Mouse (Mus musculus): ENCODE measurements at regions not wholly inside any gene's neighbourhood (a gene's known extent, or its start where the extent isn't known, plus 50 kb on each side); places are given as distances from the start of the nearest gene placed in this dataset.

DNA sequence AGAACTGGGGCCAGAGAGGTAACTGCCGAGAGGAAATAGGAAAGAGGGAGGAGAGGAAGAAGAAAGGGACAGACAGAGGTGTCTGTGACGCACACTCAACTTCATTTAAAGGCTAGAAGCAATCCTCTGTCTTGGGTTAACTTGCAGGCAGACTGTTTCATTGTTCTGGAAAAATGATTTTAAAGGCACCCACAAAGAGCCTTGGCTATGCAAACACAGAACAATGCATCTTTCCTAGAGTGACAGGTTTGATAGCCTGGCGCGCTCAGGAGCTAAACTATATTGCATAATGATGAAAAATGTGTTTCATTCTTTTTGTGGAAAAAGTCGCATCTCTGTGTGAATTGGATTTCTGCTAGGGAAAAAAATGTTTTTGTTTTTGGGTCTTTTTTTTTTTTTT is 84.2 kb upstream of the Ptgfrn start:
- Histone ChIP-seq H3K4me1 (ENCODE audit: control insufficient read depth, insufficient read depth, low read length) (no peaks in the 10 kb centered on the region), H3K4me3 (ENCODE audit: insufficient read depth, low read length) (no peak overlapping the region), H3K27ac (ENCODE audit: insufficient read depth, low read length) (no peak overlapping the region)
- no peak for TF ChIP-seq CTCF (IDR thresholded peaks at IDR 0.05; ENCODE audit: borderline replicate concordance, insufficient read depth, low read length)
- no peak for TF ChIP-seq POLR2A (IDR thresholded peaks at IDR 0.05; ENCODE audit: low read depth, low read length)

DNA sequence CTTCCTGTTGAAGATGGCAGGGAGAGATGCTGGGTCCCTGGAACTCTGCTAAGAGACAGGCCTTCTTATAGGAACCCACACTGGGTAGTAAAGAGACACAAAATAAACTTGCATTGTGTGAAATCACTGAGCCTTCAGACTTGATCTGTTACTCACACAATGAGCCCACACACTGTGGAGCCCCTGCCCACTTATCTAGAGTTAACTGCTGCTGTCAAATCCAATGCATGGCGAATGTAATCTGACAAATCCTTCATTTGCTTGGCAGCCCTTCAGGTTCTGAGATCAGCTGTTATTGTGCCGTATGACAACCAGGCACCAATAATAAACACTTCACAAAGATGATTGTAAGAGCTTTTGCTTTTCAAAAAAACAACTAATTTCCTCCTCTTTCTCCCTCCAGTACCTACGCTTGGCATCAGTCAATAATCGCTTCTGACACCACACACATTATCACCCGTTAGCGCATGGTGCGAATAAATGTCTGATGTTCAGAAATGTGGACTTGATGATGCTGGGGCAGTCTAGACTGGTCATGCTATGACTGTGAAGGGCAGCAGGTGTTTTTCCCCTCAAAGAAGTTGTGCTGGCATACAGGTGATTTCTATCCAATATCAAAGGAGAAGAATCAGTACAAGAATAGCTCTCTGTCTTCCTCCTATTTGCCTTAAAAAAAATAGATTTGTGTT is 81.4 kb upstream of the Ptgfrn start:
- Histone ChIP-seq H3K4me3 (ENCODE audit: insufficient read depth, low read length) (no peak overlapping the region), H3K27ac (ENCODE audit: insufficient read depth, low read length) (no peak overlapping the region), H3K4me1 (ENCODE audit: control insufficient read depth, insufficient read depth, low read length) (no peaks in the 10 kb centered on the region)
- TF ChIP-seq POLR2A (IDR thresholded peaks at IDR 0.05; ENCODE audit: low read depth, low read length) (no peak), CTCF (IDR thresholded peaks at IDR 0.05; ENCODE audit: borderline replicate concordance, insufficient read depth, low read length) (no peak)

DNA sequence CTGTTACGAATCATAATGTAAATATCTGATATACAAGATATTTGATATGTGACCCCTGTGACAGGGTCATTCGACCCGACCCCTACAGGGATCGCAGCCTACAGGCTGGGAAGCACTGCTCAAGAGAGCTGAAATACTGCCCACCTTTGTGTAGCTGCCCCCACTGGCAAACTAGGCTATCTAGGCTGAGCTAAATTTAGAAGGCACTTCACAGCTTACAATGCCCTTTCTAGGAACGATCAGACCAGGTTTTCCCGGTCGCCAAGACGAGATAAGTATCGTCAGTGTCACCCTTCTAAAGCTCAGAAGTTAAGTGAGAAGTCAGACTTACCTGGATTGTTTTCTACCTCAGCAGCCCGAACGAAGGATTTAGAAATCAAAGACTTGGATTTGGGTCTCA is 71.9 kb upstream of the Ptgfrn start:
- Histone ChIP-seq H3K27ac (ENCODE audit: insufficient read depth, low read length) (no peak overlapping the region), H3K4me3 (ENCODE audit: insufficient read depth, low read length) (no peak overlapping the region), H3K4me1 (ENCODE audit: control insufficient read depth, insufficient read depth, low read length) (no peaks in the 10 kb centered on the region)
- TF ChIP-seq POLR2A (IDR thresholded peaks at IDR 0.05; ENCODE audit: low read depth, low read length) (no peak), CTCF (IDR thresholded peaks at IDR 0.05; ENCODE audit: borderline replicate concordance, insufficient read depth, low read length) (no peak)

DNA sequence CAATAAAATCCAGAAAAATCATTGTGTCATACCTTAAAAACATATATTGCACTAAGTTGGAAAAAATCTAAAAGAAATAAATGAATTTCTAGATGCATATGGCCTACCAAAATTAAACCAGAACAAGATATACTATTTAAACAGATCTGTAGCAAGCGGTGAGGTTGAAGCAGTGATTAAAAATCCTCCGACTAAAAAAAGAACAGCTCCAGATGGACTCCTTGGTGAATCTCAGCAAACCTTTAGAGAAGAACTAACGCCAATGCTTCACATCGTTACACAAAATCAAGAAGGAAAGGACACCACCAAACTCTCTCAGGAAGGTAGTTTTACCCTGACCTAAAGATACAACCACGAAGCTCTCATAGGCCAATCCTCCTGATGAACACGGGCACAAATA is 63.9 kb upstream of the Ptgfrn start:
- H3K4me1 ChIP-seq (ENCODE audit: control insufficient read depth, insufficient read depth, low read length) = no peaks in the 10 kb centered on the region
- no peak overlapping the region for H3K4me3 ChIP-seq (ENCODE audit: insufficient read depth, low read length)
- no peak overlapping the region for H3K27ac ChIP-seq (ENCODE audit: insufficient read depth, low read length)
- TF ChIP-seq CTCF (IDR thresholded peaks at IDR 0.05; ENCODE audit: borderline replicate concordance, insufficient read depth, low read length) (no peak), POLR2A (IDR thresholded peaks at IDR 0.05; ENCODE audit: low read depth, low read length) (no peak)

DNA sequence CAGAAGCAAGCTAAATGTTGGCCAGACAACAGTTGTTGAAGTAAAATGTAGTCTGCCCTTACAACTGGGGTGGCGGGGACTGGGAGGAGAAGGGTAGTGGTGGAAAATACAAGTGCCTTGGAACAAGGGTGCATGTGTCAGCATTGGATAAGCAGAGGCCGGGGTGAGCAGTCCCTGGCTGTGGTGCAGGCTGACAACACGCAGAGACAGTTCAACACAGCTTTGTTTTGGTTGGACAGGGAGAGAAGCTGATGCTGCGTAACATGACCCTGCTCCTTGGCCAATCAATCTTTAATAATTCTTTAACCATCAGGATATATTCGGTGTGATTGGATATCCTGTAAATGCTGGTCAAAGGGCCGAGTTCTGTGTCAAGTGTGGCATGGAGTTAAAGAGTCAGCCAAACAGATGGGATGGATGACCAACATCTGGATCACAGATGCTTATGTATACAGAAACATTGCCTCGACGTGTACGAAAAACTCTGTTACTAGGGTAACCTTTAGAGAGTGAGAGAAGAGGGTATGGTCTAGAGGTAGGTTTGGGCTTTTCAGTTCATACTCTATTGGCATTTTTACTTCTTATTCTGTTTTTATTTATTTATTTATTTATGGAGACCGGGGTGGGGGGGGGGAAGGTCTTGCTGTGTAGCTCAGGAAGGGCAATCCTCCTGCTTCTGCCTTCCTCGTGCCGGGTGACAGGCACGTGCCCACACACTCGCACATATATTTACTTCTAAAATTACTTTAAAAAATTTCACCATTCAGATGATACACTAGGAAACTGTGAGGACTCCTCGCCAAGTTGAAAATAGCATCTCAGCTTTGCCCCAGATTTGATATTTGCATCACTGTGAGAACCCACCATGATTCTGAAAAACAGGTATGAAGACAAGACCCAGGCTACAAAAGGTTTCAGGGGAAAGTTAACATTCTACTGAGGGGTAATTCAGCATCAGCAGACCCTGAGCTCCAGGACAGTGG is 60.2 kb upstream of the Ptgfrn start:
- no peak overlapping the region for H3K27ac ChIP-seq (ENCODE audit: insufficient read depth, low read length)
- TF ChIP-seq CTCF (IDR thresholded peaks at IDR 0.05; ENCODE audit: borderline replicate concordance, insufficient read depth, low read length) (no peak), POLR2A (IDR thresholded peaks at IDR 0.05; ENCODE audit: low read depth, low read length) (no peak)

DNA sequence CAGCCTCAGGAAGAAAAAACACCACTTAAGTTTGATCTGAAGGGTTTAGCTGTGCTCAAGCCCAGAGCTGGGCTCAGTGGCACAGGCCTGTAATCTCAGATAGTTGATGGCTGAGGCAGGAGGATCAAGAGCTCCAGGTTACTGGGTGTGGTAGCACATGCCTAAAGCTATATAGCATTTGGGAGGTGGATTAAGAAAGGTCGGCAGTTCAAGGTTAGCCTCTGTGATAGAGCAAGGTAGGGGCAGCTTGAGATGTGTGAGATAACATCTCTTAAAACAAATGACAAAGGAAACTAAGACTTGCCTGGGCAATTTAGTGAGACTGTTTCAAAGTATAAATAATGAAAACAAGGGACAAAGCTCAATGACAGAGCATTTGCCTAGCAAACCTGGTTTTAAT is 56.9 kb upstream of the Ptgfrn start:
- no peak overlapping the region for H3K27ac ChIP-seq (ENCODE audit: insufficient read depth, low read length)
- no peak overlapping the region for H3K4me3 ChIP-seq (ENCODE audit: insufficient read depth, low read length)
- H3K4me1 ChIP-seq (ENCODE audit: control insufficient read depth, insufficient read depth, low read length) = peaks cover 13% of the 10 kb centered on the region
- TF ChIP-seq POLR2A (IDR thresholded peaks at IDR 0.05; ENCODE audit: low read depth, low read length) = no peak
- TF ChIP-seq CTCF (IDR thresholded peaks at IDR 0.05; ENCODE audit: borderline replicate concordance, insufficient read depth, low read length) = no peak

More for the DNA sequence above, 60.2 kb upstream of the Ptgfrn start:
- no peak overlapping the region for H3K4me3 ChIP-seq (ENCODE audit: insufficient read depth, low read length)
- no peaks in the 10 kb centered on the region for H3K4me1 ChIP-seq (ENCODE audit: control insufficient read depth, insufficient read depth, low read length)

DNA sequence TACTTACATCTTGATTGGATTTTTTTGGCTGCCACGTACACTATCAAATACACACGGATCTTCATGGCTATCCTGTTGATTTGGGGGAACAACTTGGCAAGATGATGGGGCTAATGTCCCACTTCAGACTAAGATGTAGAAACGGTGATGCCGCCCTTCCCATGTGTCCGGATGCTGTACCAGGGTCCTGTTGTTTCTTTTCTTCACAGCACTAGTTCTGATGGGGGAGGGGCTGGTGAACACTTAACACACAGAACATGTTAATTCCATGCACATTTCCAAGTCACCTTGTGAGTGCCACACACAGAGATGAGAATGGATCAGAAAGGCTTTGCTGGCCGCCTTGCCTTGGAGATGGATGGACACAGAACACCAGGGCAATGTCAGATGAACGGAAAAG is 56.5 kb upstream of the Ptgfrn start:
- Histone ChIP-seq H3K27ac (ENCODE audit: insufficient read depth, low read length) (no peak overlapping the region), H3K4me1 (ENCODE audit: control insufficient read depth, insufficient read depth, low read length) (peaks cover 17% of the 10 kb centered on the region), H3K4me3 (ENCODE audit: insufficient read depth, low read length) (no peak overlapping the region)
- TF ChIP-seq CTCF (IDR thresholded peaks at IDR 0.05; ENCODE audit: borderline replicate concordance, insufficient read depth, low read length) (no peak), POLR2A (IDR thresholded peaks at IDR 0.05; ENCODE audit: low read depth, low read length) (no peak)

DNA sequence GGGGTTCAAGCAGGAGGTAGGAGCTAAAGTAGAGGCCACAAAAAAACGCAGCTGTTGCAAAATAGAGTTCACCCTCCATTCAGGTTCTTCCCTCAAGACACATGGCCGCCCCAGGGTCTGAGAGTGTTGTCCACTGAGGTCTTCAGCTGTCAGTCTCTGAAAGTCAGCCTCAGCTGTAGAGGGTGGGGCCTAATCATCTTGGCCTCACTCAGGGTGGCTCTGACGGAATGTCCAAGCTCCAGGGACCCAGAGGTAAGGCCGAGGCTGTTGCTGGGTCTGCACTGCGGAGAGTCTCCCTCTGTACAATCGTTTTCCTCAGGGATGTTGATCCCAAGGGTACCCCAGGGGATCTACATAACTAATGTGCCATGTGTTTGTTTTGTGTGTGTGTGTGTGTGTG is 55.2 kb upstream of the Ptgfrn start:
- peaks cover 20% of the 10 kb centered on the region for H3K4me1 ChIP-seq (ENCODE audit: control insufficient read depth, insufficient read depth, low read length)
- H3K4me3 ChIP-seq (ENCODE audit: insufficient read depth, low read length) = no peak overlapping the region
- TF ChIP-seq CTCF (IDR thresholded peaks at IDR 0.05; ENCODE audit: borderline replicate concordance, insufficient read depth, low read length) = no peak
- TF ChIP-seq POLR2A (IDR thresholded peaks at IDR 0.05; ENCODE audit: low read depth, low read length) = no peak
- no peak overlapping the region for H3K27ac ChIP-seq (ENCODE audit: insufficient read depth, low read length)

DNA sequence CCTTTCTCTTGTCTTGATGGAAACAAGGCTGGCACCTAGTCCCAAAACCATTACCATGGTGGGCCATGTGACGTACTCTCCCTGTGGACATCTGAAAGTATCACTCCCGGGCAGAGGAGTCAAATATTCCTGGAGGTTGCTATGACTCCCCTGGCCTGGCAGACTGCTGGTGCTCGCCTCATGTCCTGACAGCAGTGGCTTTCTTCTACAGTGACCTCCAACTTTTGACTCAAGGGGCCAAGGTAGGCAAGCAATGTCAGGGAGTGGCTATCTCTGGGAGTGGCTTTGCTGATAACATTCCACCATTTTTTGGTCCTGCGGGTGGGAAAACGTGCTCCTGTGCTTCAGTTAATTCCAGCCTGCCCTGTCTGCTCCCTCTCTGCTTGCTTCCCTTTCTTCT is 54.7 kb upstream of the Ptgfrn start:
- H3K4me1 ChIP-seq (ENCODE audit: control insufficient read depth, insufficient read depth, low read length) = peaks cover 20% of the 10 kb centered on the region
- H3K27ac ChIP-seq (ENCODE audit: insufficient read depth, low read length) = no peak overlapping the region
- TF ChIP-seq POLR2A (IDR thresholded peaks at IDR 0.05; ENCODE audit: low read depth, low read length) = no peak
- TF ChIP-seq CTCF (IDR thresholded peaks at IDR 0.05; ENCODE audit: borderline replicate concordance, insufficient read depth, low read length) = no peak
- no peak overlapping the region for H3K4me3 ChIP-seq (ENCODE audit: insufficient read depth, low read length)

DNA sequence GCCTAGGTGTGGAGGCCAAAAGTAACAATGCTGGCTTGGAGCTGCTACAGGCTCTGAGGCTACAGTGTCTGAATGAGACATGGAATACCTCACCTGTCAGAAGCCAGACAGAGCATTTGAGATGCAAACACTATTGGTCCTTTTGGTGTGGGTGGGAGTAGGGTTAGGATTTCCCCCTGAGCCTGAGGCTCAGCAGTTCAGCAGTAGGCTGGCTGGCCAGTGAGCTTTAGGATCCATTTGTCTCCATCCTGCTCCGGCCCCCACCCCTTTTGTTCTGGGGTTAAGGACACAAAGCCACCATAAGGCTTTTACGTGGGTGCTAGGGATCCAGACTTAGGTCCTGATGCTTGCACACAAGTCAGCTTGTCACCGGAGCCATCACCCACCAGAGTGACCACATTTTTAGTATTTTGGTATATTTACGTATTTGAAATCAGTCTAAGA is 53.9 kb upstream of the Ptgfrn start:
- H3K4me1 ChIP-seq (ENCODE audit: control insufficient read depth, insufficient read depth, low read length) = peaks cover 20% of the 10 kb centered on the region
- no peak overlapping the region for H3K4me3 ChIP-seq (ENCODE audit: insufficient read depth, low read length)
- TF ChIP-seq CTCF (IDR thresholded peaks at IDR 0.05; ENCODE audit: borderline replicate concordance, insufficient read depth, low read length) = no peak
- TF ChIP-seq POLR2A (IDR thresholded peaks at IDR 0.05; ENCODE audit: low read depth, low read length) = no peak
- no peak overlapping the region for H3K27ac ChIP-seq (ENCODE audit: insufficient read depth, low read length)
